Mouse (Mus musculus) kidney, embryonic 15.5 days (tissue): ENCODE results near the gene Ctbs. TPM values are rescaled to one million over a fixed set of nuclear protein-coding genes. Genes with fewer than 3 reads are reported as not detected.
"Not testable (repeated sequence)": the region's sequence is repeated elsewhere in the genome, so short reads cannot be mapped to it uniquely, and the experiment has no call there.

ENCODE experiments used
- ATAC-seq: fragments of 200-750 bp; cut with Nextera tagmentation; replicated peaks from 2 replicates; pipeline ENCODE4 v1.8.0; 2017; ENCODE audit warnings: moderate TSS enrichment; ENCODE audit not compliant: low FRiP score
- H3K27ac ChIP-seq: fragments of 300-500 bp; sonication (generic); 2 replicates; pipeline ENCODE4 v1.5.1; 2015; ENCODE audit warnings: mild to moderate bottlenecking, inconsistent platforms
- H3K27me3 ChIP-seq: fragments of 300-500 bp; sonication (generic); 2 replicates; pipeline ENCODE4 v1.6.1; 2015; ENCODE audit warnings: inconsistent platforms
- H3K36me3 ChIP-seq: fragments of 300-500 bp; sonication (generic); 2 replicates; pipeline ENCODE4 v1.6.1; 2015; ENCODE audit warnings: inconsistent platforms
- H3K4me1 ChIP-seq: fragments of 300-500 bp; sonication (generic); 2 replicates; pipeline ENCODE4 v1.6.1; 2015; ENCODE audit warnings: inconsistent platforms
- H3K4me2 ChIP-seq: fragments of 300-500 bp; sonication (generic); 2 replicates; pipeline ENCODE4 v1.6.1; 2015; ENCODE audit warnings: moderate library complexity, mild to moderate bottlenecking, inconsistent platforms
- H3K4me3 ChIP-seq: fragments of 300-500 bp; sonication (generic); replicated peaks from 2 replicates; pipeline ENCODE4 v1.5.1; 2015; ENCODE audit warnings: mild to moderate bottlenecking, inconsistent platforms
- H3K9ac ChIP-seq: fragments of 300-500 bp; sonication (generic); 2 replicates; pipeline ENCODE4 v1.6.1; 2015; ENCODE audit warnings: mild to moderate bottlenecking, inconsistent platforms
- H3K9me3 ChIP-seq: fragments of 300-500 bp; sonication (generic); replicated peaks from 2 replicates; pipeline ENCODE4 v1.6.1; 2016; ENCODE audit warnings: inconsistent platforms
- WGBS: fragments of 180-500 bp; shearing (Covaris S2); methylation state at CpG from one replicate; pipeline ENCODE4 v1.1.7; 2015; ENCODE audit warnings: mixed read lengths; 5-methylcytosine and 5-hydroxymethylcytosine counted together
- polyA plus RNA-seq: library from polyadenylated mRNA; unstranded; fragments of >200 nt; fragmentation: Nextera tagmentation; extraction: Ambion mirVana; gene quantifications from 2 replicates; pipeline ENCODE4 v1.2.1, GENCODE M21; 2015

Ctbs gene
- polyA plus RNA-seq, 1 experiment from 2014 or later = 12.9 TPM

DNA sequence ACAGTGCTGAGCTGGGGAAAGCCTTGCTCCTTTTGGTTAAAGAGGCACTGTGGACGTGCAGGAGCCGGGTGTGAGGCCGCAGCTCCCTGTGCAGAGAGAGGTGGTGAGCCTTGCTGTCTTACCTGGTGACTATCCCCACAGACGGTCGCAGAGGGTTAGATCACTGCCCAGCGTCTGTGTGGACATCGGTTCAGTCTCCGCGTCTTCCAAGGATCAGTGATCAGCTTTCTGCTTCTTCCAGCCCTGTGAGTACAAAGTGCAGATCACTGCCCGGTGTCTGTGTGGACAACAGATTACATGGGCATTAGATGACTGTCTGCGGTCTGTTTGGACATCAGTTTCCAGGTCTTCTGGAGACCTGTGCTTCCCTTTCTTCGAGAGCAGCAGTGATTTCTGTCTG lies 35.0 kb upstream of the Ctbs start:
- ATAC-seq = no peak; the same call in 1 of the 2 replicates
- Histone ChIP-seq H3K27ac (no peak overlapping the region), H3K36me3 (peaks cover 18% of the 10 kb centered on the region), H3K27me3 (no peaks in the 10 kb centered on the region), H3K4me2 (no peak overlapping the region), H3K4me1 (peaks cover 3% of the 10 kb centered on the region; the same call in 1 of the 2 replicates), H3K4me3 (no peak overlapping the region), H3K9ac (no peak overlapping the region), H3K9me3 (no peaks in the 10 kb centered on the region)
- 86% methylated on average over 12 of the region's 12 CpGs for WGBS

DNA sequence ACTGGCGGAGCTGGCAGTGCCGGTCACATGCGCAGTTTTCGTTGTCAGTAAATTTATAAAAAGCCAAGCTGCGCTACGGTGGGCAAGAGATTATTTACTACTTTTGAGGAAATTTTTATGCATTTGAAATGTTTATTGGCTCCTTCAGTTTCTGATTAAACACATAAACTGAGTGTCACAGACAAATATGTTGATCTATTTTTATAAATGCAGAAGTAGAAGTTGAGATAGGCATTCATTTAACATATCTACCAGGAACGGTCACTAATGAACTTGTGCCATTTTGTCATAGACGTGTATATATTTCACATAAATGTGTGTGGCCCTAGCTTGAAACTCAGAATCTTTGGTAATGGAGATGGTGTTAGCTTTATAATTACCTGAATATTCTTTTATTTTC lies 31.7 kb upstream of the Ctbs start:
- no peak overlapping the region for H3K9ac ChIP-seq
- H3K9me3 ChIP-seq = no peaks in the 10 kb centered on the region
- no peak overlapping the region for H3K4me3 ChIP-seq
- peaks cover 41% of the 10 kb centered on the region for H3K36me3 ChIP-seq
- H3K4me2 ChIP-seq = no peak overlapping the region
- 96% methylated on average over 8 of the region's 8 CpGs for WGBS
- no peak overlapping the region for H3K27ac ChIP-seq
- H3K27me3 ChIP-seq = no peaks in the 10 kb centered on the region
- ATAC-seq = no peak
- peaks cover 8% of the 10 kb centered on the region for H3K4me1 ChIP-seq

DNA sequence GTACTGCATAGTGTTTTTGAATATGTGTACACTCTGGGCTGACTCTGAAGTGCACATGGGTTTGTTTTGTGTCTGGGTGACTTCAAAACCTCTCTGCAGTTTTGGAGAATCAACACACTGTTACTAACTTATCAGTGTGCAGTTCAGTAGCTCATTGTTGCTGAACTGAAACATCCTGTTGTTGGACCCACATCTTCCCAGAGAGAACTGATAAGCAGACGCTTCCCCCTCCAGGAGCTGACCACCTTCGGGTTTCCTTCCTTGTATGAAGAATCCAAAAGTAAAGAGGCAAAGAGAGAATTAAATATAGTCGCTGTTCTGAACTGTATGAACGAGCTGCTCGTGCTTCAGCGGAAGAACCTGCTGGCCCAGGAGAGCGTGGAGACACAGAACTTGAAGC lies 30.7 kb upstream of the Ctbs start:
- H3K4me1 ChIP-seq = peaks cover 8% of the 10 kb centered on the region
- no peak overlapping the region for H3K4me2 ChIP-seq
- no peaks in the 10 kb centered on the region for H3K27me3 ChIP-seq
- WGBS = 80% methylated on average over 7 of the region's 7 CpGs
- no peak overlapping the region for H3K27ac ChIP-seq
- no peak overlapping the region for H3K4me3 ChIP-seq
- no peak for ATAC-seq
- peaks cover 51% of the 10 kb centered on the region for H3K36me3 ChIP-seq
- no peak overlapping the region for H3K9ac ChIP-seq
- no peaks in the 10 kb centered on the region for H3K9me3 ChIP-seq

DNA sequence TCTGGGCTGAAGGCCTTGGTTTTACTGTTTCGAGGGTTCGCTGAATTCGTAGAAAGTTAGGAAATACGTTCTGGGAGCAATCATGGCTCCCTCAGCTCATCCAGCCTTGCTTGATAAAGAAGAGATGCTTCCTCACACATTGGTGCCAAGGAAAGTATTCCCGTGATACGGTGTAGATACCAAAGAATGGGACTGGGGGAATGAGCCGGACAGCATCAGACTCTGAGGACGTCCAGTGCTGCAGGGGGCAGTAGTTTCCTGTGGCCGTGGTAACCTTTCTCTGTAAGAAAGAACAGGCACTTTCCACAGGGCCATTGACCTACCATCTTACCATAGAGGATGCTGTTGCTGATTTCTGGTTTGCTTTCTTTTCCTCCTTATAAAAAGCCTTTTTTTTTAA lies 30.1 kb upstream of the Ctbs start:
- Histone ChIP-seq H3K27ac (no peak overlapping the region), H3K27me3 (no peaks in the 10 kb centered on the region), H3K36me3 (peaks cover 51% of the 10 kb centered on the region), H3K9ac (no peak overlapping the region), H3K4me3 (no peak overlapping the region), H3K9me3 (no peaks in the 10 kb centered on the region), H3K4me2 (no peak overlapping the region), H3K4me1 (peaks cover 12% of the 10 kb centered on the region)
- no peak for ATAC-seq
- 90% methylated on average over 9 of the region's 9 CpGs for WGBS

DNA sequence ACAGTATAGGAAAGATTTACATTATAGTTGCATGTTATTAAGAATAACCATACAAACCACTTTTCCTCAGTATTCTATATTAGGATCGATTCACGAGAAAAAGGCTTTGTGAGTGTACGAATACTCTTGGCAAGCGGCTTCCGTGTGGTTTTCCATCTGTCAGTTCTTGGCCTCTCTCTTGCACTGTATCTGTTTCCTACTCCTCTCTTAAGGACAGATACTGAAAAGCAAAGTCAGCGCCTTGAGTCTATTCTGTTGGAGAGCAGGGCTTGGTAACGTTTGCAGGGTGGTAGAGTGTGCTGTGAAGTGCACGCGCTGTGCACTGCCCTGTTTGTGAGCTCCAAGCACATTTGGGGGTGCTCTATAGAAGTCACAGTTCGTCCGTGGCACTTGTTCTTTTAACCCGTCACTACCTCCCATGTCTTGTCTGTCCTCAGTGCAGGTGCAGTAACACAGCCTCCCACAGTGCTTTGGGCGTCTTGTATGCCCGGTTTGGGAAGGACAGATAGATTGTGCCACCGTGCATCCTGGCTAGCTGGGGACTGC lies 29.5 kb upstream of the Ctbs start:
- Histone ChIP-seq H3K27ac (no peak overlapping the region), H3K4me1 (peaks cover 13% of the 10 kb centered on the region), H3K4me3 (no peak overlapping the region), H3K4me2 (no peak overlapping the region), H3K9me3 (no peaks in the 10 kb centered on the region), H3K36me3 (peaks cover 51% of the 10 kb centered on the region), H3K9ac (no peak overlapping the region), H3K27me3 (no peaks in the 10 kb centered on the region)
- 89% methylated on average over 15 of the region's 15 CpGs for WGBS
- no peak for ATAC-seq

DNA sequence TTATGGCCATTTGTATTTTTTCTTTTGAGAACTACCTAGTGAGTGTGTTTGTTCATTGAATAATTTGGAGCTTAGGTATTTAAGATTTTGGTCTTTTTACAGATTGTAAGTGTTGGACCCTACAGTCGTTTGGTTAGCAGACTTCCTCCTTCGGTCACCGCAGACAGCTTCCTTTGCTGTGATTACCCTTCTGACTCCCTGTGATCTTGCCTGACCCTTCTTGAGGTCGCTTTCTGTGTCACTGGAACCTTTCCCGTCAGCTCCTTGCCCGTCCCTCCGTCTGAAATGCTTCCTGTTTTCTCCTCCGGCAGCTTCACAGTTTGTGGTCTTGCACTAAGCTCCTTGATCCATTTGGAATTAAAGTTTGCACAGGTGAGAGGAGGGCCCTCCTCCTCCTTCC lies 27.8 kb upstream of the Ctbs start:
- WGBS = 16% methylated on average over 8 of the region's 8 CpGs
- Histone ChIP-seq H3K36me3 (peaks cover 61% of the 10 kb centered on the region), H3K4me1 (peaks cover 10% of the 10 kb centered on the region), H3K9ac (no peak overlapping the region), H3K4me3 (no peak overlapping the region), H3K27ac (no peak overlapping the region), H3K27me3 (no peaks in the 10 kb centered on the region), H3K4me2 (no peak overlapping the region), H3K9me3 (no peaks in the 10 kb centered on the region)
- no peak for ATAC-seq

DNA sequence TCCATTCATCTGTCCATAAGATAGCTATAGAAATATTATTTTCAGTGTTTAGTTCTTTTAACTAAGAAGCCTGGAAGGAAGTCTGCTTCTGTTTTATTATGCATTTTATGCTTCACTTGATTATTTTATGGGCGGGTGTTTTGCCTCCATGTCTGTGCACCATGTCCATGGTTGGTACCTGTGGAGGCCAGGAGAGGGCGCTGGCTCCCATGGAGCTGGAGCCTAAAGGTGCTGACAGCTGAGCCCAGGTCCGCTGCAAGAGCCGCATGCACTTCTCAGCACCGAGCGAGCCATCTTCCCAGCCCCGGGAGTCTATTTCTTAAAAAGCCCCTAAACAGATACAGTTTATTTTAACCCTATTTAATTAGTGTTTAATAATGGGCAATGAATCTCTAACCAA lies 25.9 kb upstream of the Ctbs start:
- Histone ChIP-seq H3K9ac (no peak overlapping the region), H3K27me3 (no peaks in the 10 kb centered on the region), H3K27ac (no peak overlapping the region), H3K9me3 (no peaks in the 10 kb centered on the region), H3K4me1 (peaks cover 10% of the 10 kb centered on the region), H3K4me3 (no peak overlapping the region), H3K4me2 (no peak overlapping the region), H3K36me3 (peaks cover 70% of the 10 kb centered on the region)
- ATAC-seq = no peak
- 88% methylated on average over 7 of the region's 7 CpGs for WGBS

DNA sequence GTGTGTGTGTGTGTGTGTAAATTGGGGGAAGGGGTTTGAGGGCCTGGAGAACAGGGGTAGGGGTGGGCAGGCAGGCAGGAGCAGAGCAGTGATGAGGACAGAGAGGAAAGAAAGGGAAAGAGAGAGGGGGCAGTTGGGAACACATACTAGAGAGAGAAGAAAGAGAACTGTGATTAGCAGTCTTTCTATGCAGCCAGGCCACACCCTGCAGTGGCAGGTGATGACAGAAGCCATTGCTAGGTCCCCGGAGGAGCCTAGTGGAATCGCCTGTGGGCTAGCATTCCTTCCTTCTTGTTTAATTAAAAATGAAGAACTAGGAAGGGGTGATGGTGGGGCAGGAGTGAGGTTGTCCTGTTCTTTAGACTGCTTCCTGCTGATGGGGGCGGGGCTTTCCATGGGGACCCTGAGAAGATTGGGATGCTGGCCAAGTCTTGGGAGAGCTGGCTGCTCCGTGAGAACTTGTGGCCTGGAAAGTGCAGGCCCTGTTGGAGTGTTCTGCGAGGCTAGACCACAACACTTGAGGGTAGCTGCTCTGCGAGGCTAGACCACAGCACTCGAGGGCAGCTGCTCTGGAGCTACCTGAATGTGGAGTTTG lies 25.2 kb upstream of the Ctbs start:
- H3K36me3 ChIP-seq = peaks cover 69% of the 10 kb centered on the region
- no peak overlapping the region for H3K9ac ChIP-seq
- H3K27me3 ChIP-seq = no peaks in the 10 kb centered on the region
- H3K4me3 ChIP-seq = no peak overlapping the region
- peaks cover 10% of the 10 kb centered on the region for H3K4me1 ChIP-seq
- WGBS = 75% methylated on average over 7 of the region's 7 CpGs
- no peak overlapping the region for H3K27ac ChIP-seq
- H3K4me2 ChIP-seq = no peak overlapping the region
- H3K9me3 ChIP-seq = no peaks in the 10 kb centered on the region
- peak; percentile 19; the same call in 1 of the 2 replicates for ATAC-seq

DNA sequence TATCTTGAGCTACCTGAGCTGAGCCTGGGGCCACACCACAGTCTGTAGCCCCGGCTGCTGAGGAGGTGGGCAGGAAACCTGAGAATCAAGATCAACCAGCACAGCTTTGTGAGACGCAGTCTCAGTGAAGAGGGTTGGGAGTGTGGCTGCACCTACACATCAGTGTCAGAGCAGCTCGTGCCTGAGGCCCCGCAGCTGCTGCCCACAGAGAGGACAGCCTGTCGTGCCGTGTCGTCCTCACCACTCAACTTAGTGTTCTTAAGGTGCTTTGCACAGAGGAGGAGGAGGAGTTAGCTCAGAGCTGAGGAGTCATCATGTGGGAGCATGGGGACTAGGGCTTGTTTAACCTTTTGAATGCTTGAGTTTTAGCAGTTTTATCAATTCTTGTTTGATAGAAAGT lies 23.7 kb upstream of the Ctbs start:
- WGBS = 45% methylated on average over 7 of the region's 7 CpGs
- peaks cover 70% of the 10 kb centered on the region for H3K36me3 ChIP-seq
- no peak for ATAC-seq

DNA sequence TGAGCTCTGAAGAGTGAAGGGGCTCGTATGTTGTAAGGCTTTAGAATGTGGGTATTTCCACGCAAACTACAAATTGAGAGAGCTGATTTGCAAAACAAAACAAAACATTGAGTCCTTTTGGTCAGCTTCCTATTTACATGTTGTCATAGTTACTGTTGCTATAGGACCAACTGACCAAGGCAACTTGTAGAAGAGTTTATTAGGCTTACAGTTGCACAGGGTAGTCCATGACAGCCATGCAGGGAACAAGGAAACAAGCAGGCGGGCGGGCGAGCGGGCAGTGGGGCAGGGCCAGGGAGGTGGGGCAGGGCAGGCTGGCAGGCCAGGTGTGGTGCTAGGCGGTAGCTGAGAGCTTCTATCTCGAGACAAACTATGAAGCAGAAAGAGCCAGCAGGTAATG lies 23.1 kb upstream of the Ctbs start:
- Histone ChIP-seq H3K9me3 (no peaks in the 10 kb centered on the region), H3K27me3 (no peaks in the 10 kb centered on the region), H3K4me1 (peaks cover 10% of the 10 kb centered on the region), H3K4me2 (no peak overlapping the region), H3K36me3 (peaks cover 76% of the 10 kb centered on the region), H3K9ac (no peak overlapping the region), H3K27ac (no peak overlapping the region), H3K4me3 (no peak overlapping the region)
- no peak for ATAC-seq
- WGBS = 91% methylated on average over 8 of the region's 8 CpGs

More for the DNA sequence above, 23.7 kb upstream of the Ctbs start:
- no peaks in the 10 kb centered on the region for H3K9me3 ChIP-seq
- H3K9ac ChIP-seq = no peak overlapping the region
- no peak overlapping the region for H3K27ac ChIP-seq
- no peak overlapping the region for H3K4me2 ChIP-seq
- no peaks in the 10 kb centered on the region for H3K27me3 ChIP-seq
- no peak overlapping the region for H3K4me3 ChIP-seq
- H3K4me1 ChIP-seq = peaks cover 10% of the 10 kb centered on the region

DNA sequence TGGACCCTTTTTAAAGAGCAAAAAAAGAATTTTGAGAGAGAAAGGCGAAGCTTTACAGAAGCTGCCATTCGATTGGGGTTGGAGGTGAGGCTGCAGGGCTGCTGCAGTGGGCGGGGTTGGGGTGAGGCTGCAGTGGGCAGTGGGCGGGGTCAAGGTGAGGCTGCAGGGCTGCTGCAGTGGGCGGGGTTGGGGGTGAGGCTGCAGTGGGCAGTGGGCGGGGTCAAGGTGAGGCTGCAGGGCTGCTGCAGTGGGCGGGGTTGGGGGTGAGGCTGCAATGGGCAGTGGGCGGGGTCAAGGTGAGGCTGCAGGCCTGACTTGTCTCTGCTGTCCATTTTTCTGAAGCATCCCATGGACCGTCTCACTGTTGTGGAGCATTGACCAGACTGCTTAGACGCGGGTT lies 16.5 kb upstream of the Ctbs start:
- H3K27ac ChIP-seq, H3K9ac ChIP-seq, ATAC-seq, H3K9me3 ChIP-seq, H3K4me2 ChIP-seq, H3K4me3 ChIP-seq, H3K4me1 ChIP-seq, H3K27me3 ChIP-seq: not testable (repeated sequence)
- peaks cover 93% of the 10 kb centered on the region for H3K36me3 ChIP-seq
- WGBS = 87% methylated on average over 11 of the region's 11 CpGs

DNA sequence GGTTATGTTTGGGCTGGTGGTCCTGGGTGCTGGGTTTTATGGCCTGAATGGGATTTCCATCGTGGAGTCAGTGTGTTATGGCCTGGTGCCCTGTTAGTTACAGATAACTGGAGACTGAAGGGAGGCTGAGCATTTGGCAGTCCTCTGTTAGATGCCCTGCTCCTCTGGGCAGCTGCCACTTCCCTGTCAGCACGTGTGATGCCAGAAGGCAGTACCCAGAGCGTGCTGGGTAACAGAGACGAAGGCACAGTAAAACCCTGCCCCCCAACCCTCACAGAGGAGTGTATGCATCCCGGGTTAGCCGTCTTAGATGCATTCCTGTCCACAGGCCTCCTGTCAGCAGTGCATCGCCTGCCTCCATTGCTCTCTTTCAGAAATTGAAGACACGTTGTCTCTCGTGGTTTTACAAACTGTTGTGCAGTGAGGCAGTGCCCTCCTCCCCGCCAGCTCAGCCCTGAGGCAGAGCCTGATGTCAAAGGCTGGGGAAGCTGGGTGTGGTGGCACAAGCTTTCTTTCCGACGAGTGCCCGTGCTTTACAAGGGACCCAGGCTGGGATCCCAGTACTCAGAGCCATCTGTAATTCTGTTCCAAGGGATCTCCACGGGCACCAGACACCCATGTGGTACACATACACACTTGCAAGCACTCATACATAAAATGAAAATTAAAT lies 15.8 kb upstream of the Ctbs start:
- Histone ChIP-seq H3K9ac (no peak overlapping the region), H3K4me1 (no peaks in the 10 kb centered on the region), H3K4me2 (no peak overlapping the region), H3K36me3 (peaks cover 93% of the 10 kb centered on the region), H3K9me3 (no peaks in the 10 kb centered on the region), H3K27ac (no peak overlapping the region), H3K4me3 (no peak overlapping the region), H3K27me3 (no peaks in the 10 kb centered on the region)
- no peak for ATAC-seq
- 89% methylated on average over 14 of the region's 14 CpGs for WGBS
